Comparison of ENCODE assay signal across 12 mouse cellular contexts in genomic region chr11:108995196-108995989, GRCm38 (mm10).
DNase-seq lines count a peak whose midpoint lies in the region; ATAC-seq lines count a peak whose summit lies in the region.
"Had no signal": no experiment of that assay in that cellular context is flagged by ENCODE, and none has a peak within 500 bp of the region (broad histone marks: within the 10 kb centered on the region; RNA-seq: fewer than 3 reads in every experiment).

No protein-coding gene starts in this region.

- no peak for ATAC-seq in inflammation-experienced regulatory T-cells, adult 6 months

- H3K27ac ChIP-seq in embryonic facial prominence, embryonic 10.5 days (replicated peaks): no peak overlapping the region
- H3K27ac ChIP-seq: midbrain, embryonic 12.5 days; neural tube, embryonic 13.5 days; stomach, embryonic 15.5 days had no signal

- peak; percentile 16 for DNase-seq in layer of hippocampus, adult 11-12 months (ENCODE audit: low spot score)
- DNase-seq in layer of hippocampus, adult 8-10 months (ENCODE audit: low spot score in 2 of 2): no peak
- DNase-seq in right cerebral cortex, postnatal 36 days (ENCODE audit: low spot score in 2 of 2): peak; percentile 34 to 54
- DNase-seq in right cerebral cortex, postnatal 14 days: no peak
- DNase-seq in embryonic facial prominence, embryonic 10.5 days (ENCODE audit: low spot score): peak; percentile 38
- DNase-seq in thymus, postnatal 4 days: no peak
- DNase-seq: cerebellum, adult 9-11 months; kidney, adult 9 months had no signal

- WGBS in embryonic facial prominence, embryonic 10.5 days: 46% methylated on average over 10 of the region's 10 CpGs

- H3K36me3 ChIP-seq in embryonic facial prominence, embryonic 10.5 days (replicated peaks): 0 out of 2 replicates have a peak, but pooled peaks cover 3% of the 10 kb centered on the region
- H3K36me3 ChIP-seq: neural tube, embryonic 13.5 days; stomach, embryonic 15.5 days had no signal

- H3K4me1 ChIP-seq in embryonic facial prominence, embryonic 10.5 days: peaks cover 11% of the 10 kb centered on the region
- H3K4me1 ChIP-seq: midbrain, embryonic 12.5 days; stomach, embryonic 15.5 days had no signal

- H3K9me3 ChIP-seq in embryonic facial prominence, embryonic 10.5 days: peaks cover 8% of the 10 kb centered on the region
- H3K9me3 ChIP-seq: stomach, embryonic 15.5 days had no signal

- H3K4me3 ChIP-seq in embryonic facial prominence, embryonic 10.5 days: no peak overlapping the region
- H3K4me3 ChIP-seq: midbrain, embryonic 12.5 days; neural tube, embryonic 13.5 days; stomach, embryonic 15.5 days had no signal

- peaks cover 39% of the 10 kb centered on the region for H3K27me3 ChIP-seq in embryonic facial prominence, embryonic 10.5 days (replicated peaks; ENCODE audit: low read depth, poor library complexity, severe bottlenecking)
- H3K27me3 ChIP-seq: neural tube, embryonic 13.5 days; stomach, embryonic 15.5 days had no signal

Comparison
In these comparisons a context has a peak if more than half of its experiments do, and no peak if none do; other contexts are left out.
1. DNase-seq: peak in layer of hippocampus, adult 11-12 months (single experiment), right cerebral cortex, postnatal 36 days (2 of 2) and embryonic facial prominence, embryonic 10.5 days (single experiment); none in layer of hippocampus, adult 8-10 months (0 of 2), right cerebral cortex, postnatal 14 days (single experiment) and thymus, postnatal 4 days (single experiment).